Mouse (Mus musculus) spleen, adult 18-20 months (tissue): ENCODE measurements at regions not wholly inside any gene's neighbourhood (a gene's known extent, or its start where the extent isn't known, plus 50 kb on each side); places are given as distances from the start of the nearest gene placed in this dataset.

Source experiments
- DNase-seq, 2 experiments: peaks; one replicate each; pipeline ENCODE4 v3.0.0; 2022; ENCODE audit warnings: mixed read lengths in 2 of 2

GRCm38 (mm10) chr16:86501074-86501952, 599.7 kb upstream of the Adamts5 start:
- no peak for DNase-seq

GRCm38 (mm10) chr16:86475145-86475544, 573.5 kb upstream of the Adamts5 start:
- no peak for DNase-seq

GRCm38 (mm10) chr16:86473059-86473740, 571.6 kb upstream of the Adamts5 start:
- DNase-seq: no peak

- DNase-seq: no peak
Measured at GRCm38 (mm10) chr16:86461073-86461472, 559.4 kb upstream of the Adamts5 start.

GRCm38 (mm10) chr16:86456649-86457048, 555.0 kb upstream of the Adamts5 start:
- DNase-seq: no peak

- DNase-seq: no peak
Measured at GRCm38 (mm10) chr16:86454810-86455209, 553.2 kb upstream of the Adamts5 start.

GRCm38 (mm10) chr16:86454031-86454430, 552.4 kb upstream of the Adamts5 start:
- no peak for DNase-seq

GRCm38 (mm10) chr16:86448478-86449160, 547.0 kb upstream of the Adamts5 start:
- no peak for DNase-seq

- peak in 1 of 2 experiments; percentile 3 for DNase-seq
Measured at GRCm38 (mm10) chr16:86419458-86419857, 517.8 kb upstream of the Adamts5 start.

GRCm38 (mm10) chr16:86404309-86404708, 502.7 kb upstream of the Adamts5 start:
- DNase-seq: no peak

GRCm38 (mm10) chr16:86401381-86401780, 499.8 kb upstream of the Adamts5 start:
- no peak for DNase-seq

- no peak for DNase-seq
Measured at GRCm38 (mm10) chr16:86399288-86399687, 497.7 kb upstream of the Adamts5 start.

- no peak for DNase-seq
Measured at GRCm38 (mm10) chr16:86397521-86397920, 495.9 kb upstream of the Adamts5 start.

- DNase-seq: no peak
Measured at GRCm38 (mm10) chr16:86389063-86389723, 487.6 kb upstream of the Adamts5 start.

- DNase-seq: no peak
Measured at GRCm38 (mm10) chr16:86388128-86388527, 486.5 kb upstream of the Adamts5 start.

- DNase-seq: no peak
Measured at GRCm38 (mm10) chr16:86377991-86378390, 476.4 kb upstream of the Adamts5 start.

- DNase-seq: no peak
Measured at GRCm38 (mm10) chr16:86371652-86372051, 470.0 kb upstream of the Adamts5 start.

GRCm38 (mm10) chr16:86368449-86368848, 466.8 kb upstream of the Adamts5 start:
- no peak for DNase-seq

- no peak for DNase-seq
Measured at GRCm38 (mm10) chr16:86366197-86366596, 464.6 kb upstream of the Adamts5 start.

- no peak for DNase-seq
Measured at GRCm38 (mm10) chr16:86361099-86361498, 459.5 kb upstream of the Adamts5 start.

GRCm38 (mm10) chr16:86355036-86355435, 453.4 kb upstream of the Adamts5 start:
- DNase-seq: no peak

GRCm38 (mm10) chr16:86347753-86348152, 446.1 kb upstream of the Adamts5 start:
- no peak for DNase-seq

GRCm38 (mm10) chr16:86346916-86347315, 445.3 kb upstream of the Adamts5 start:
- no peak for DNase-seq
